Mouse (Mus musculus) layer of hippocampus, adult 8-10 months (tissue): ENCODE measurements around the gene Muc5b. TPM values are rescaled to one million over a fixed set of nuclear protein-coding genes. Genes with fewer than 3 reads are reported as not detected.

Experiments used
- DNase-seq, 2 experiments: peaks; one replicate each; pipeline ENCODE4 v3.0.0; 2022; ENCODE audit warnings: low spot score in 2 of 2
- total RNA-seq, 4 experiments: library from RNA; stranded (reverse); gene quantifications; 2 replicates each; pipeline ENCODE4 v1.2.4; 2022

Gene Muc5b
- total RNA-seq, 4 experiments from 2014 or later: not detected

DNA sequence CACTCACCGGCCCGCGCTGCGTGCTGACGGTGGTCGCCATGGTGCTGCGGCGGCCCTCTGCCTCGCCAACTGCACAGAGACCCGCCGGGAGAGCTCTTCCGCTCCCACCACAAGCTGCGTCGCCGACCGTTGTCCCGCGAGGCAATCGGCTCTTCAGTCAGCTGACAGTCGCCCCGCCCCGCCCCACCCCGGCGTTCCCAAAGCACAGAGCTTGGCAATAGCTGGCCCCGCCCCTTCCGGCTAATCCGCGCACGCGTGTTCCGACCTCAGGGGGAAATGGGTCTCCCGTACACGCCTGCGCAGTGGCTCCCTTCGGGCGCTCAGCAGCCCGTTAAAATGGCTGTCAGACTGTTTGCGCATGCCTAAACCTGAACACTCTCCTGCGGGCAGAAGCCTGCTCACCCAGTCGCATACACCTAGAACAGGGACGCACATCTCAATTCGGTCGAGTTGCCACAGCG is 63.4 kb downstream of the Muc5b start:
- peak; percentile 97 to 98 for DNase-seq

DNA sequence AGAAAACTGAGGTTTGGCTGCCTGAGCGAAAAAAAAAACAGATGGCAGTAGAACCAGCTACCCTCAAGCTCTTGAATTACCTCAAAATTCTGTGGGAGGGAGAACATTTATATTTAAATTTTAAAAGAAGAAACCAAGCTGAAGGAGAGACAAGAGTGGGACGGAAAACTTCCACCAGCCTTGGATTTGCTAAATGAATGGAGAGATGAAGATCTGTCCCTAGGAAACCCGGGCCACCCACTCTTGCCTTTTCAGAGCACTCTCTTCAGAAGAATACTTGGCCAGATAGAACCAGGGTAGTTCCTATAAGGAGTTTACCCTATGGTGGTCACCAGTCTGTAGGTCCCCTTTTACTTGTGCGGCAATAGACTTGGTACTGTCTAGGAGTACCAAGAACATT is 63.9 kb downstream of the Muc5b start:
- DNase-seq: no peak

DNA sequence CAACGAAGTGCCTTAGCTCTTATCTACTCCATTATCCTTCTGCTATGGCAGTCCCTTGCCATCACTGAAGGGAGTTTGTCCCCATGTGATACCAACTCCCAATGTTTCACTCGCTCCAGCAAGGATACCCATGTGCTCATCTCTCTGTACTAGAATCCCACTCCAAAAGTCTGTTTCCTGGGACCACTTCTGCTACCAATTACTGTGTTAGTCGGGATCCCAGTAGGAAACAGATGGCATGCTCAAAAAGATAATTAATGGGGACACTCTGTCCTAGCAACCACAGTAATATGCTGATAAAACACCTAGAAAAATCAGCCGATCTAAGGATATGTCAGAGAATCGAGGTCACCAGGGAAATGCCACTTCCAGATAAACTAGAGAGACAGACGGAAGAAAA is 69.7 kb downstream of the Muc5b start:
- DNase-seq: peak; percentile 28 to 48

- DNase-seq: no peak
Observed at GRCm38 (mm10) chr7:141911305-141911704, 72.4 kb downstream of the Muc5b start.

- no peak for DNase-seq
Observed at GRCm38 (mm10) chr7:141918407-141918806, 79.5 kb downstream of the Muc5b start, which contains the start of gene Tollip. TSS of gene Tollip (minus strand) at chr7:141918507.

Other genes starting within 250 kb of the Muc5b start
- gene Muc6, start 183.8 kb upstream of the Muc5b start, total RNA-seq: not detected
- gene Muc2, start 148.7 kb upstream of the Muc5b start, total RNA-seq: 1 to 10 TPM in 3 of 4 experiments, not detected in 1; 1.1 to 1.7 (median 1.2) TPM
- gene Muc5ac, start 50.1 kb upstream of the Muc5b start, total RNA-seq: under 1 TPM in 1 of 4 experiments, not detected in 3; 0.04 TPM
- gene Tollip, start 79.4 kb downstream of the Muc5b start, total RNA-seq: 100 to 1,000 TPM; 102 to 118 (median 106) TPM
- 100 to 1,000 TPM; 158 to 183 (median 169) TPM for gene Brsk2, start 110.7 kb downstream of the Muc5b start, total RNA-seq
- 10 to 100 TPM; 28.9 to 34.4 (median 30.9) TPM for gene Mob2, start 222.0 kb downstream of the Muc5b start, total RNA-seq